Mouse (Mus musculus): Measurements from ENCODE around the gene Tgm2. TPM values are rescaled to one million over a fixed set of nuclear protein-coding genes. Genes with fewer than 3 reads are reported as not detected.

Tgm2 gene
- polyA plus RNA-seq, 1 experiment from 2014 or later: 8.6 TPM

DNA sequence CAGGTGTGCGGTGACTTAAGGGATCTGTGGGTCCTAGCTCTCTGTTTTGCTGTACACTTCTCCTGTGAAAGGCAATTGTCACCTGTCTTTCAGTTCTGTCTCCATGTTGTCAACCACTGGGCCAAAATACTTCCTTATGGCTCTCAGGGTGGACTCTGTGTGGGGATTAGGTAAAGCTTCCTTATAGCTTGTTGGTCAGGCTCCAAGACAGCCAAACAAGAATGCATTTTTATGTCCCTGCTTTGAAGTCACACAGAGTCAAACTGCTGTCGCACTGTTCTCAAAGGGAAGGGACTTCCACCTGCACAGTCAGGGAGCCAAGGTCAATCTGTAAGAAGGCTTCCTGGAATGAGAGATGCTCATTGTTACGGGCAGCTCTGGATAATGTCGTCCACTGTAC is 31.9 kb upstream of the Tgm2 start:
- no peak overlapping the region for H3K9ac ChIP-seq
- no peaks in the 10 kb centered on the region for H3K36me3 ChIP-seq
- H3K27ac ChIP-seq (replicated peaks): peak overlapping the region; percentile 53
- H3K4me2 ChIP-seq: no peak overlapping the region
- no peak for ATAC-seq (ENCODE audit: low FRiP score, low read depth)
- no peak overlapping the region for H3K4me3 ChIP-seq
- WGBS: 73% methylated on average over 4 of the region's 4 CpGs
- peaks cover 45% of the 10 kb centered on the region for H3K4me1 ChIP-seq (replicated peaks)
- no peaks in the 10 kb centered on the region for H3K27me3 ChIP-seq
- no peaks in the 10 kb centered on the region for H3K9me3 ChIP-seq

DNA sequence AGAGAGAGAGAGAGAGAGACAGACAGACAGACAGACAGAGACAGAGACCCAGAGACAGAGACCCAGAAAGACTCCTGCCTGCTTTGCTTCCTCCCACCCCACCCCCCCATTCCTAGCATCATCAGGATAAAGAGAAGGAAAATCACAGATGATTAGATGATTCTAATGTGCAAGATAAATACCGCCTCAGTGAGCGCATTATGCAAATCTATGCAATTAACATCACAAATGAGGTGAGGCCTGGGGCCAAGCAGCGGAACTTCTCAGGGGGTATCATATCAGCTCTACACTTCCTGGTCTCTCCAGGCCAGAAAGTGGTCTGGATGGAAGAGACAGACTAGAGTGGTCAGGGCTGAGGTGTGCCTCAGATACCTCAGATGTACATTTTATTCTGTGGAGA is 31.3 kb upstream of the Tgm2 start:
- Histone ChIP-seq H3K4me3 (no peak overlapping the region), H3K9ac (no peak overlapping the region), H3K9me3 (no peaks in the 10 kb centered on the region), H3K27me3 (no peaks in the 10 kb centered on the region), H3K36me3 (no peaks in the 10 kb centered on the region), H3K4me2 (no peak overlapping the region), H3K27ac (replicated peaks) (peak overlapping the region; percentile 53), H3K4me1 (replicated peaks) (peaks cover 43% of the 10 kb centered on the region)
- no peak for ATAC-seq (ENCODE audit: low FRiP score, low read depth)
- 23% methylated on average over 3 of the region's 3 CpGs for WGBS

DNA sequence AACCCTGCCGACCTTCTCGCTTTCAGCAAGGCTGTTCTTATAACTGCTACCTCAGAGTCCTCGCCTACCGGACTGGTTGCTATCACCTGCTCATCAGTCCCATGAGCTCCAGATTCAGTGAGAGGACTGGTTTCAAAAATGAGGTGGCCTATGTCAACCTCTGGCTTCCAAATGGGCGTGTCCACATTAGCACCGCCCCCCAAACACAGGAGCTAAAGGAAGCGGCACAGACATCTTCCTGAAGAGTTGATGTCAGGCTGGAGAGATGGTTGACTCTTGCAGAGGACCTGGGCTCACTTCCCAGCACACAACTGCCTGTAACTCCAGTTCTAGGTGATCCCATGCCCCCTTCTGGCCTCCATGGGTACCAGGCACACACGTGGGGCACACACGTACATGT is 30.5 kb upstream of the Tgm2 start:
- H3K9me3 ChIP-seq: no peaks in the 10 kb centered on the region
- 94% methylated on average over 9 of the region's 9 CpGs for WGBS
- H3K4me2 ChIP-seq: no peak overlapping the region
- H3K4me3 ChIP-seq: no peak overlapping the region
- peaks cover 37% of the 10 kb centered on the region for H3K4me1 ChIP-seq (replicated peaks)
- no peaks in the 10 kb centered on the region for H3K27me3 ChIP-seq
- H3K9ac ChIP-seq: no peak overlapping the region
- H3K36me3 ChIP-seq: no peaks in the 10 kb centered on the region
- no peak for ATAC-seq (ENCODE audit: low FRiP score, low read depth)
- 0 out of 2 replicates have a peak overlapping the region, but pooled peaks have one; percentile 10 for H3K27ac ChIP-seq (replicated peaks)

DNA sequence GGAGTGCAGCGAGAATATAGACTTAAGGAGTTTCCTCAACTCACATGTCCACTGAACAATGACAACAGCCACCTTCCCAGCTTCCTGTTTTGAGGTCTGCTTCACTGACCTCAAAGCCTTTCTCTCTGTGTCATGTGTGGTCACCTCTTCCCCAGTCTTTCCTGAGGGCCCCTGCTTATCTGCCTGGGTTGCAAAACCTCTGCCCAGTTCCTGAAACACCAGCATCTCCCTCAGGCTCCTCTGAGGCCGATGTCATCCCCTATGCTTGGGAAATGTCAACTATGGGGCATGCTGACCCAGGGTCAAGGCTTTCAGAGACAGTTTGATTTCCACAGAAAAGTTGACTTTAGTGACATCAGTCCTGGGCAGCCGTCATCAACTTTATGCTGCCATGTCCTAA is 29.2 kb upstream of the Tgm2 start:
- Histone ChIP-seq H3K4me3 (no peak overlapping the region), H3K9me3 (no peaks in the 10 kb centered on the region), H3K4me1 (replicated peaks) (peaks cover 30% of the 10 kb centered on the region), H3K9ac (no peak overlapping the region), H3K36me3 (no peaks in the 10 kb centered on the region), H3K27me3 (no peaks in the 10 kb centered on the region), H3K27ac (replicated peaks) (no peak overlapping the region), H3K4me2 (no peak overlapping the region)
- 85% methylated on average over 3 of the region's 3 CpGs for WGBS
- no peak for ATAC-seq (ENCODE audit: low FRiP score, low read depth)

DNA sequence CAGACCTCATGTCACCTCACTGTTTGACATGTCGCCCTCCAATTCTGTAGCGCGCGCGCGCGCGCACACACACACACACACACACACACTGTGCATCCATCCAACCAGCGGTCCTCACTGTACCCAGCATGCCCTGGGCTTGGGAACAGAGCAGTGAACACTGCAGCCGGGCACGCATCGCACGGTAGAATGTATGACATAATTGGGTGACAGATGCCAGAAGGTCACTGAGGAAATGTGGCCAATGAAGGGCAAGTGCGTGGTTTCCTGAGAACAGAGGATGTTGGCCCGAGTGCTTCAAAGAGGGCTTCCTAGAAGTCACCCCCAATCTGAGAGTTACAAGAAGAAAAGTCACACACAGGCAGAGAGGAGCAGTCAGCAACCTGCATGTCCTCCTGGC is 28.7 kb upstream of the Tgm2 start:
- no peak for ATAC-seq (ENCODE audit: low FRiP score, low read depth)
- no peaks in the 10 kb centered on the region for H3K27me3 ChIP-seq
- H3K9ac ChIP-seq: no peak overlapping the region
- WGBS: 85% methylated on average over 15 of the region's 15 CpGs
- H3K4me3 ChIP-seq: no peak overlapping the region
- H3K27ac ChIP-seq (replicated peaks): no peak overlapping the region
- H3K36me3 ChIP-seq: no peaks in the 10 kb centered on the region
- H3K4me2 ChIP-seq: no peak overlapping the region
- H3K9me3 ChIP-seq: no peaks in the 10 kb centered on the region
- H3K4me1 ChIP-seq (replicated peaks): peaks cover 28% of the 10 kb centered on the region

DNA sequence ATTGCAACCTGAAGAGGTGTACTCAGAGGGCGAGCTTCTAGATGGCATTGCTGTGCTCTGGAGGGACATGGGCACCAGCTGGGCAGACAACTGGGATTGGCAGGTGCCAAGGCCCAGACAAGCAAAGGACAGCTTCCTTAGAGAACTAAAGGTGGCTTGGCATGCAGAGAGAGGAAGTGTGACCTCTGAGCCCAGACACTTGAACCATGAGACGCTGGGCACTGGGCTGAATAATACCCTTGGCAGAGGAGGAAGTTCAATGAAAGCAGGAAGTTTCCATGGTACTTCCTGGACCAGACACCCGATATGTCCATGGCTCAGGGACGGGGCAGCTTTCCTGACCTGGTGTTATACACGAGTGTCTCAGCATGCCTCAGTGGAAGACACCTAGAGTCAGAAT is 28.2 kb upstream of the Tgm2 start:
- H3K27ac ChIP-seq (replicated peaks): no peak overlapping the region
- H3K4me2 ChIP-seq: no peak overlapping the region
- peaks cover 23% of the 10 kb centered on the region for H3K4me1 ChIP-seq (replicated peaks)
- H3K9ac ChIP-seq: no peak overlapping the region
- H3K4me3 ChIP-seq: no peak overlapping the region
- no peaks in the 10 kb centered on the region for H3K36me3 ChIP-seq
- H3K9me3 ChIP-seq: no peaks in the 10 kb centered on the region
- WGBS: 79% methylated on average over 5 of the region's 5 CpGs
- ATAC-seq (ENCODE audit: low FRiP score, low read depth): no peak
- H3K27me3 ChIP-seq: no peaks in the 10 kb centered on the region

DNA sequence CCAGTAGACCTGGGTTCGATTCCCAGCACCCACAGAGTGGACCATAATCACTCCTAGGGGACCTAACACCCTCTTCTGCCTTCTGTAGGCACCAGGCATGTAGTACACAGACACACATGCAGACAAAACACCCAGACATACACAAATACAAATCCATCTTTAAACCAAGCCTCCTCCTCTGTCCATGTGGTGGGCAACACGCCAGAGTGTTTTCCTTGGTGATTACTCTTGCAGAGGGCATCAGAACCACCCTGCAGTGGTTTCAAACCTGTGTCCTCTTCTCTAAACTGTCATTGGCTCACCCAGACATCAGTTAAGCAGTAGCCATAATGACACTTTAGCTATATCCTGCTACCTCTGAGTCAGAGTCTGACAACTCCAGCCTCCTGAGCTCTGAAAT is 24.2 kb upstream of the Tgm2 start:
- H3K36me3 ChIP-seq: no peaks in the 10 kb centered on the region
- H3K4me1 ChIP-seq (replicated peaks): peaks cover 5% of the 10 kb centered on the region; the same call in 1 of the 2 replicates
- ATAC-seq (ENCODE audit: low FRiP score, low read depth): no peak
- H3K9me3 ChIP-seq: no peaks in the 10 kb centered on the region
- H3K4me3 ChIP-seq: no peak overlapping the region
- no peak overlapping the region for H3K4me2 ChIP-seq
- 92% methylated on average over 2 of the region's 2 CpGs for WGBS
- no peak overlapping the region for H3K27ac ChIP-seq (replicated peaks)
- H3K27me3 ChIP-seq: no peaks in the 10 kb centered on the region
- no peak overlapping the region for H3K9ac ChIP-seq

DNA sequence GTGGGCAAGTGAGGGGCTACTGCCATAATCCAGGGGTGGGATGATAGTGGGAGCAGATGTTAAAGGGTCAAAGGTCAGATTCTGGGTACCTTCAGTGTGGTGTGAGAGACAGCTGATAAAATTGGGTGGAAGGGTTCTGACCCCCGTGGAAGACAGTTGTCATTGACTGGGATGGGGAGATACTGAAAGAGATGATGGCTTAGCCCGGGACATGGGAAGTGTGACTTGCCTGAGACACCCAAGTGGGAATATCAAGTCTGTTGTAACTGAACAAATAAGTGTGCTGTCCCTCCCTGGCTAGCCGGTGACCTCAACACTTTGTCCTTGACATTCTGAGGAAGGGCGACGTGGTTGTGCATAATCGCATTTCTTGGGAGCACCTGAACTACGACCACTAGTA is 23.5 kb upstream of the Tgm2 start:
- ATAC-seq (ENCODE audit: low FRiP score, low read depth): no peak
- Histone ChIP-seq H3K4me3 (no peak overlapping the region), H3K9me3 (no peaks in the 10 kb centered on the region), H3K9ac (no peak overlapping the region), H3K4me2 (no peak overlapping the region), H3K27me3 (no peaks in the 10 kb centered on the region), H3K36me3 (no peaks in the 10 kb centered on the region), H3K4me1 (replicated peaks) (peaks cover 5% of the 10 kb centered on the region; the same call in 1 of the 2 replicates), H3K27ac (replicated peaks) (no peak overlapping the region)
- 91% methylated on average over 7 of the region's 7 CpGs for WGBS

DNA sequence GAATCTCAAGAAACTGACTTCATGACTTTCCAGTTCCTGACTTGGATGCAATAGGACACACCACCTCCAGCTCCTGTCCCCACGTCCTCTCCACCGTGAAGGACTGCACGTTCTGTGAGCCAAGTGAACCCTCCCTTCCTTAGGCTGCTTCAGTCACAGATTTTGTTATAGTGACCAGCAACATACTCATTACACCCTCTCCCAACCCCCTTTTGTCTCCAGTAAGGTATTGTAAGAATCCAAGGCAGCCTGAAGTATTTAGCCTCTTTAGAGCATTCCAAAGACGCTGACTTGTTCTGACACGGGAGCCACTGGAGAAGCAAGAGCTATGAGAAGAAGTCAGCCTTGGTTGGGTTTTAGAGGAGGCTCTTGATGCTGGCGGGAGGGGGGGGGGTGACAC is 23.1 kb upstream of the Tgm2 start:
- WGBS: 84% methylated on average over 6 of the region's 6 CpGs
- Histone ChIP-seq H3K27me3 (no peaks in the 10 kb centered on the region), H3K27ac (replicated peaks) (no peak overlapping the region), H3K4me3 (no peak overlapping the region), H3K4me1 (replicated peaks) (peaks cover 5% of the 10 kb centered on the region; the same call in 1 of the 2 replicates), H3K9me3 (no peaks in the 10 kb centered on the region), H3K9ac (no peak overlapping the region), H3K4me2 (no peak overlapping the region), H3K36me3 (no peaks in the 10 kb centered on the region)
- ATAC-seq (ENCODE audit: low FRiP score, low read depth): no peak

DNA sequence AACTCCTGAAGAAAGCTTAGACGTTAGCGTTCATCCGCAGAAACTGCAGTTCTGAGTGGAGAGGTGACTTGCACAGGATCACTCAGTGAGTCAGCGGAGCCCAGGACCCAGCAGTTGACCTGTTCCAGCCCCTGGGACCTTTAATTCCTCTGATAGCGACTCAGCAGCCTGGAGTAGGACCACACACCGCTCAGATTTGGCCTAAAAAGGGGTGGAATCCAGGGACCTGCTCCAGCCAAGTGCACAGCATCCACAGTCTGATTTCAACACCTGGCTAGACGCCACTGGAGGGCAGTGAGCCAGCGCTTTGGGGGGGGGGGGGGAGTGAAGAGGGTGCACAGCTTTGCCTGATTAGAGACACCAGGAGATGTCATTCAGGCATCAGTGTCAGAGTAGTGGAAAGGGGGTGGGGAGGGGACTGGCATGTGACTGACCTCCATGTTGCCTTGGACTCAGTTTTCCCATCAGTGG is 22.5 kb upstream of the Tgm2 start:
- Histone ChIP-seq H3K9ac (no peak overlapping the region), H3K4me3 (no peak overlapping the region), H3K9me3 (no peaks in the 10 kb centered on the region), H3K27me3 (no peaks in the 10 kb centered on the region), H3K27ac (replicated peaks) (no peak overlapping the region), H3K36me3 (no peaks in the 10 kb centered on the region), H3K4me2 (no peak overlapping the region), H3K4me1 (replicated peaks) (peaks cover 5% of the 10 kb centered on the region; the same call in 1 of the 2 replicates)
- ATAC-seq (ENCODE audit: low FRiP score, low read depth): no peak
- 60% methylated on average over 8 of the region's 8 CpGs for WGBS

DNA sequence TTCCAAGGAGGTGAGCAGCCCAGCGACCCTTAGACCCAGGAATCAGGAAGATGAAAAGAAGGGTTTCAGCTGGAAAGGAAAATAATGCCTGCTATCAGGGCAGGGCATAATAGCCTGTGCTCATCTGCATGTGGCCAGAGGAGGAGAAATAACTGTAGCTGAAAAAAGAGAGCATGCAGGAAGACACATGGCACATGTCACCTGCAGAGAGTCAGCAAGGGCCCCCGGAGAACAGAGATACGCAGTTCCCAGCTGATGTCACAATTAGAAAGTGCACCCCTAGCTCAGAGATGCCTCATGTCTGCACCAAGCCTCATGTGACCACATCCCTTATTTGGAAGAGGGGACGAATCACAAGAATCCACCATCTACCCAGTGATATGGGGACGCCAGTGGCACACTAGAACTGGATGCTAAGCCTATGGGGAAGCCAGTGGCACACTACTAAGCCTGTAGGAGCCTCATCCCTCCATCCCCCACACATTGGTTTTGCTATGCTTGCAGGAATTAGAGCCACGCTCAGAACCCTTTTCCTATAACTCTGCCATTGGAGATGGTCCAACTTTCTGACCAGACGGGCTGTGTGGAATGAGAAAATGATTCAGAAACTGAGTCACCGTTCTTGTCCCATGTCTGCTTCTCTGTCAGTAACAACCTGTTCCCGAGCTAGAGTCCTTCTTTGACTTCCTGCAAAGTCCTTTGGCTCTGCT is 21.4 kb upstream of the Tgm2 start:
- H3K27me3 ChIP-seq: no peaks in the 10 kb centered on the region
- H3K4me1 ChIP-seq (replicated peaks): peaks cover 5% of the 10 kb centered on the region; the same call in 1 of the 2 replicates
- no peak for ATAC-seq (ENCODE audit: low FRiP score, low read depth)
- H3K4me2 ChIP-seq: no peak overlapping the region
- H3K9me3 ChIP-seq: no peaks in the 10 kb centered on the region
- no peak overlapping the region for H3K27ac ChIP-seq (replicated peaks)
- H3K4me3 ChIP-seq: no peak overlapping the region
- no peak overlapping the region for H3K9ac ChIP-seq
- WGBS: 64% methylated on average over 9 of the region's 9 CpGs
- no peaks in the 10 kb centered on the region for H3K36me3 ChIP-seq

DNA sequence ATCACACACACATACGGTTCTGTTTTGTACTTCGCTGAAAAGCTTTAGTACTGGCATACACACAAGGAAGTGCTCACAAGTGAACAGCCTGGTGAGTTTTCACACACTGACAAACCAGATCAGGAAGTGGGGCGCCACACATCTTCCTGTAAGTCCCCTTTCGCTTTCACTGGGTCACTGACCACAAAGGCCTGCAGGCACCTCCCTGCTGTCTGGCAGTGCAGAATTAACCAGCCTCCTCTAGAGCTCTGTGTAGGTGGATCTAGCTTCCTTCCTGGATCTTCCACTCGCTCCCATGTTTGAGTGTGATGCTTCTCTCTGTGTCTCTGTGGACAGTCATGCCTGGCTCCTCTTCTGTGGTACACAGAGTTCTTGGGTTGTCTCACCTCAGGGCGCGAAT is 20.4 kb upstream of the Tgm2 start:
- H3K27me3 ChIP-seq: no peaks in the 10 kb centered on the region
- no peak for ATAC-seq (ENCODE audit: low FRiP score, low read depth)
- no peak overlapping the region for H3K27ac ChIP-seq (replicated peaks)
- H3K36me3 ChIP-seq: no peaks in the 10 kb centered on the region
- WGBS: 85% methylated on average over 7 of the region's 7 CpGs
- no peaks in the 10 kb centered on the region for H3K9me3 ChIP-seq
- H3K9ac ChIP-seq: no peak overlapping the region
- no peak overlapping the region for H3K4me2 ChIP-seq
- no peak overlapping the region for H3K4me3 ChIP-seq
- peaks cover 5% of the 10 kb centered on the region; the same call in 1 of the 2 replicates for H3K4me1 ChIP-seq (replicated peaks)

DNA sequence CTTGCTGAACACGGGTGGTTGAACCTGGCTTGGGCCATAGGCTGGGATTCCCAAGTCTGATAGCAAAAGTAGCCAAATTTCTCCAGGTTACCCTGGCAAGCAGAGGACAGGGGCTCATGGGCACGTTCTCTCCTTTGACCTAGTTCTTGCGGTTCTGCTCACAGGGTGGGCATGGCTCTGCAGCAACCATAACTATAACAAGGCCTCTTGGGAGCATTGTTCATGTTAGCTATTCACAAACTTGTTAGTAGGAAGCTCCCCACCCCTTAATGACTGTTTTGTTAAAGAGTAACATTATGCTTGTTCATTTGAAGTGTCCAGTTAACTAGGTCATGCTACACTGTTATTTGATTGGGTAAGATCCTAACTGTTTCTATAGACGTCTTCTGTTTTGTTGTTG is 19.5 kb upstream of the Tgm2 start:
- WGBS: 80% methylated on average over 4 of the region's 4 CpGs
- Histone ChIP-seq H3K4me1 (replicated peaks) (peaks cover 5% of the 10 kb centered on the region; the same call in 1 of the 2 replicates), H3K27me3 (no peaks in the 10 kb centered on the region), H3K9me3 (no peaks in the 10 kb centered on the region), H3K4me2 (no peak overlapping the region), H3K27ac (replicated peaks) (no peak overlapping the region), H3K4me3 (no peak overlapping the region), H3K36me3 (no peaks in the 10 kb centered on the region), H3K9ac (no peak overlapping the region)
- ATAC-seq (ENCODE audit: low FRiP score, low read depth): no peak
